Mouse (Mus musculus) T-helper 2 cell (primary cell): Measurements from ENCODE around the gene Cutc.

Source experiments
- in situ Hi-C: fragments of 300-600 bp; cut with MboI, MseI; formaldehyde crosslinking; loops from one replicate; pipeline ENCODE4 v1.15.1; 2025; ENCODE audit warnings: high pct_unique_total_duplicates

Gene Cutc

DNA sequence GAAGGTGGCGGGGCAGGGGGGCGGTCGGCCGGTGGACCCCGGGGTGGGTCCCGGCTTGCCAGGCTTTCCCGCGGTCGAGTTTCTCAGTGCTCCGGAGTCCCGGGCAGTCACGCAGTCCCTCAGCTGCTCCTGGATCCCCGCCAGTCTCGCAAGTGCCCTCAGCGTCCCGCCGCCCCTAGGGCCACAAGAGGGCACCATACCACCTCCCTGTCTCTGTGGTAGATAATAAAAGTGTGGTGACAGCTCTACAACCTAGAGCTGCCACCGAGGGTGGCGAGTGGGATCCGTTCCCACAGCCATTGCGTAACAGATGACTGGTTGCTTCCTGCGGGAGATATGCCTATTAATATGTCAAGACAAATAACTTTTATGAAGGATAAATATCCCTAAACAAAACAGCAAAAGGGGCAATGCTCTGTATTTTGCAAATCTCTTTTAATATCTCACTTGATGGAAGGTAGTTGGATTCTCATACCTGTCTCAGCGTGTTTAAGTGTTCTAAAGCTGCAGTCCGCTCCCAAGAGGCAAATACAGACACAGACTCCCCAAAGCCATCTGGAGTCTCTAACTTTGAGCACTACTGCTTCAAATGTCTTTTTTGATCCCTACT lies 535 bp downstream of the Cutc start:
- in situ Hi-C loops: loop anchor here (5.0 to 10.0 kb wide), 2 partner anchors 66 to 191 kb away; partner anchors contain the start of genes Dnmbp and Entpd7

DNA sequence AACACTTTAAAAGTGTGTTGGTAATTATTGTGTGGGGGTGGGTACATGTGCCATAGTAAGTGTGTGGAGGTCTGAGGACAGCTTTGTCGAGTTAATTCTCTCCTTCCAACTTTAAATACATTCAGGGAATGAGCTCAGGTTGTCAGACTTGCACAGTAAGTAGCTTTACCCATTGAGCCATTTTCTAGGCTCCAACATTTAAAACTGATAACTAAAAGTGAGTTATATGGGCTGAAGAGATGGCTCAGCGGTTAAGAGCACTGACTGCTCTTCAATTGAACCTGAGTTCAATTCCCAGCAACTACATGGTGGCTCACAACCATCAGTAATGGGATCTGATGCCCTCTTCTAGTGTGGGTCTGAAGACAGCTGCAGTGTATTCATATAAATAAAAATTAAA lies 1.4 kb downstream of the Cutc start:
- in situ Hi-C loops: loop anchor here (5.0 to 10.0 kb wide), 2 partner anchors 67 to 191 kb away; partner anchors contain the start of genes Dnmbp and Entpd7

DNA sequence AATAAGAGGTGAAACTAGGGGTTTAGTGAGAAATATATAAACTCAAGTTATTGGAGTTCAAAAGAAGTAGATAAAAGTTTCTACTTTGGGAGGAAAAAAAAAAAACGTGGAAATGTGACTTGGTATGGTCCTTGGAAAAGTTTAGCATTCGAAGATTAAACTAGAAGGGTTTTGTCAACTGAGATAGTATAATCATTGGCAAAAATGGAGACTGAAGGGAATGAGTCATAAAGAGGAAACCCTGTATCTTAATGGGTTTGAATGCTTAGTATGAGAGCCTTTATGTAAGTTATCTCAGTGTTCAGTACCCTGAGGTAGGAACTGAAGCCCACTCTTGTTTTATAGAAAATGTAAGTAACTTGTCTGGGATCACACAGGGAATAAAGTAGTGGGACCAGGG lies 2.1 kb downstream of the Cutc start:
- in situ Hi-C loops: loop anchor here (5.0 to 10.0 kb wide), 2 partner anchors 68 to 190 kb away; partner anchors contain the start of genes Dnmbp and Entpd7

DNA sequence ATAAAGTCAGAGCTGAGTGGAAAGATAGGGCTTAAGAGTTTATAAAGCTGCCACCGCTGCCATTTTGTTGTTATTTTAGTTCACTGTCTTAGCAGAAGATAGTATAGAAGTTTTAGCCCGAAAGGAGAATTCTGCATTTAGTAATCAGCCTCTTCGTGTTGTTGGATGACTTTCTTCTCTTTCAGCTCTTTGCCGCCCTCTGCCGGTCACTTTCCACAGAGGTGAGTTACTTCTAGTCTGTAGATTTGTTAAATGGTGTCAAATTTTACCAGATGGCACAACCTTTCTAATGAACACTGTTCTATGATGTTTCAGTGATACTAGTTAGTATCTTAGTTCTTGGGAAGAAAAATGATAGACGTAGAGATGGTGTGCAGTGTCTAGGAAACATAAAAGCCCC lies 7.7 kb downstream of the Cutc start:
- in situ Hi-C loops: no loop called here

DNA sequence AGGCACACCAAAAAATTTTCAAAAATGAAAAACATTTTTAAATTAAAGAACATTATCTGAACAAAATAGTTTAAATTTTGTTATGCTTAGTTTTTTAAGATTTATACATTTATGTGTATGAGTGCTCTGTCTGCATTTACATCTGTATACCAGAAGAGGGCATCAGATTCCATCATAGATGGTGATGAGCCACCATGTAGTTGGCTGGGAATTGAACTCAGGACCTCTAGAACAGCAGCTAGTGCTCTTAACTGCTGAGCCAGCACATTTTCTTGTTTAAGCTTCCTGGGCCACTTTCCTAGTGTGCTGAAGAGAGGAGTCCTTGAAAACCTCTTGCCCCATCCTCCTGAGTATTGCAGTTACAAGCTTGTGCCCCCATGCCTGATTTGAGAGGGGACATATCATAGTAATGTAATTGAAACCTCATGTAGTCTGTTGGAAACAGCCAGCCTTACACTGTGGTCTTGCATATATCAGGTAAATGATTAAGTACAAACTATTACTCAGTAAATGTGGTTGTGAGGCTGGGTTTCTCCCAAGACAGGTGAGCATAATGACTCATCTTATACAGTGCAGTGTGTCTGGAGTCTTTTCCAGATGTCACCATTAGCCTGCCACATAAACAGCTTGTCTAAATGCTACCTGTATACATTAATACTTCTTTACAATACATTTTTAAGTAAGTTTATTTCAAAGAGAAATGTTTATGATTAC lies 8.9 kb downstream of the Cutc start:
- in situ Hi-C loops: no loop called here

DNA sequence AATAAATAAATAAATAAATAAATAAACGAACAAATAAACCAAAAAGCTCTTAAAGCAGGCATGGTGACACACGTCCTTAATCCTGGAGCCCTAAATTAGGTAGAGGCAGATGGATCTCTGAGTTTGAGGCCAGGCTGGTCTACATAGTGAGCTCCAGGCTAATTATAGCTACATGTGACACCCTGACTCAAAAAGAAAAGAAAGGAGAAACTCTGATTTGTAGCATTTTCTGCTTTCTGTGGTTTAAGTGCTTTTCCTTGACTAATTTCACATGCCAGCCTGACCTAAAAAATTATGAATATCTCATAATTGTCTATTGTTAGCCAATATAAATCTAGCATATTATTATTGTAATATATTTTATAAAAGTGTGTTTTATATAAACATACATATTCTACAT lies 9.6 kb downstream of the Cutc start:
- in situ Hi-C loops: no loop called here

DNA sequence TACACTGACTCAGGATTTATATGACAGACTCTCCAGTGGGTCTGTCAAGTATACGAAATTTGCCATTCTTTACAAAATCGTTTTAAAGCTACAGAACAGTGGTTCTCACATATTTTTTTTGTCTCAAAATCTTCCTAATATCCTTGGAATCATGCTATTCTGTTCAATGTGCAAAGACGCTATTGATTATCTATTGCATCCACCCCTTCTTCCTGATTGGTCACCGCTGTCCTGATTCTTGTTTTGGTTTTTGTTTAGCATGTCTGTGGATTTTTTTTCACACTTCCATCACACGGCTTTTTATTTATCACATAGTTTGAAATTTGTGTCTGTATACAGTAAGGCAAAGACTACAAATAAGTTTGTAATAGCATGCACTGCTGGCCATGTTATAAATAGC lies 13.7 kb downstream of the Cutc start:
- in situ Hi-C loops: no loop called here

DNA sequence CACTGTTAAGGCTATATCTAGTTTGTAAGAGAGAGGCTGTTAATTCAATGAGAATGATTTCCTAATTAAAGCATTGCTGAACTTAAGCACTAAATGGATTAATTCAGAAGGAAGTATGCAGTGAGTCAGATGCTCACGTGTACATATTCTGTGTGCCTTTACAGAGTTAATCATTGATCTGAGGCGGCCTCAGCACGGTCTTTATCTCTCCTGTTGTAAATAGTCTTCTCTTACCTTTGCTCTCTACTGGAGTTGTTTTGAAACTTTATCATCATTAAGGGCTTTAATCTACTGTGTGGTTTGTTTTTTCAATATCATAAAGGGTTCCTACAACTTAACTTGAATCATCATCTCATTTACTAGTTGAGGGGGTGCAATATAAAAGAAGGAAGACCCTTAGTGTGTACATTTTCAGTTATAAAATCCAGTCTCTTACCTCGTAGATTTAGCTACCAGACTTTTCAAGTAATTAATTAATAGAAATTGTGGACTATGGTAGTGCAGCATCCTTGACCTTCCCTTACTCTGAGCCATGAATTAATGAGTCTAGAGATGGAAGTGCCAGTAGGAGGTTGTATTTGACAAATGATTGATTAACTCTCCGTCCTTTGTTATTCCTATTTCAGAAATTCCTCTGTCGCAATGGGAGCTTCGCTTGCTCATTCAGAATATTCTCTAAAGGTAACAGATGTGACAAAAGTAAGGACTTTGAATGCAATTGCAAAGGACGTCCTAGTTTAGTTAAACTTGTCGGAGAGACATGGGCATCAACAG lies 14.9 kb downstream of the Cutc start:
- in situ Hi-C loops: no loop called here

DNA sequence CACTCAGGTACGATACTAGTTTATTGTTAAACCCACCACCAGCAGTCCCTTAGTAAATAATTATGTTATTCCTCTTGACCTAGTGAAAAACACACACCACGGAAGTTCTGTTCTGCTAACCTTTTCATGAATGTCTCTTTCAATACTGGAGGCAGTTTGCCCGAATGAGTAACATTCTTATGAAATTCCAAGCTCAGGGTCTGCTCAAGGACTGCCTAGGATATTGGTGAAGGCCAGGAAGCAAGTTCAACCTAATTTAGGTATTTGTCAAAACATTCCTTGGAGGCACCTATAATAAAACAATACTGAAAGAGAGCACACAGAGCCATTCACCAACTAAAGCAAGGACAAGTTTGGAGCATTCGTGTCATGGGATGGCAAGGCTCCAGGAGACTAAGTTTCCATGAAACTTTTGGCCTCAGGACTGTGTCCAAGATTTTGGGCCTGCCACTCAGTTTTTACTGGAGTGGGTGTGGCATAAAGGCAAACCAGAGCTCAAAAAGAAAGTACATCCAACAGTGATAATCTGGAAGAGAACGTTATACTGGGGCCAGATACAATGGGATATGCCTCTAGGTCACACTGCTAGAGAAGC lies 16.7 kb downstream of the Cutc start:
- in situ Hi-C loops: no loop called here

DNA sequence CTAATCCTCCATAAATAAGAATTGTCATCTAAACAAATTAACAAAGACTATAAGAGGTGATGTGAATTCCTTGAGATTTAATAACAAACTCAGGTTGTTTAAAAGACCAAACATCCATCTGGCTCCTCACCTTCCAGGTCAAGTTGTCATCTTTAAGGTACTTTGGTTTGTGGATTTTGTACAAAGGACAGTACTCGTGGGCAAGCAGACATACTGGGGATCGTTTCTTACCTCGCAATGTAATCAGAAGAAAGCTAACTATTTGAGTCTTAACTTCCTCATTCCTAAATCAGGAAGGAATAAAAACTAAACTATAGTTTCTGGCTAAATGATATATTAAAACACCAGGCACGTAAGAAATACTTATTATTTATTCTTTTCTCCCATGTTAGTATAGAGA lies 17.8 kb downstream of the Cutc start:
- in situ Hi-C loops: no loop called here

DNA sequence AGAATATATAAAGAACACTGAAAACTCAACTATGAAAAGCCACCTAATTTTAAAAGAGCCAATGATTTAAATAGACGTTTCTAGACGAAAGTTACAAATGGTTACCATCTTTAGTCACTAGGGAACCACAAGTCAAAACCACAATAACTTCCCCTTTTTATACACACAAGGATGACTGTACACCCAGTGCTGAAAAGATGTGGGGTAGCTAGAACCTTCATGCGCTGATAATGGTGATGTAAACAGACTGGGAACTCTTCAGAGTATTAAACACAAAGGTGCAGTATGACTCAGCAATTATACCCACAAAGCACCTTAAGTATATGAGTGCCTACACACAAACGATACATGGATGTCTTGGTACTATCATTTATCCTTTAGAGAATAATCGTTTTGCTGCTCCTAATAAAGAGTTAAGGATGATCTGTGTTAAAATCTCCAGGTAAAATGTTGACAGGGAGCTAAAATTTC lies 18.7 kb downstream of the Cutc start:
- in situ Hi-C loops: no loop called here

DNA sequence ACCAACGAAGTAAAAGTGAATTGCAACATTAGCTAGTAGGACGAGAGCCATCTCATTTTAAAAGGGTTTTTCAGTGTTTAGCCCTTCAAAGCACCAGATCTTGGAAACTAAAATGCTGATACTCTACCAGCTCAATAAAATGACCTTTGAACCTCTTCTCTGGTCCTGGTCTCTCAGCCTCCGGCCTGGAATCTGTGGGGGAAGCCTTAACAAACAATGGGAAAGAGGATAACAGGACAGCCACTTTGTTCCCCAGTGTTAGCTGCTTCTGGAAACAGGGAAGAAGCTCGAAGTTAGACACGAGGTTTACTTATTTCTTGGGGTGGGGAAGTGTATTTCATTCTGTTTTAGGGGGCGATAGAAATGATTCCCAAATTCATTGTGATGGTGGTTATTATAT lies 19.5 kb downstream of the Cutc start:
- in situ Hi-C loops: no loop called here

DNA sequence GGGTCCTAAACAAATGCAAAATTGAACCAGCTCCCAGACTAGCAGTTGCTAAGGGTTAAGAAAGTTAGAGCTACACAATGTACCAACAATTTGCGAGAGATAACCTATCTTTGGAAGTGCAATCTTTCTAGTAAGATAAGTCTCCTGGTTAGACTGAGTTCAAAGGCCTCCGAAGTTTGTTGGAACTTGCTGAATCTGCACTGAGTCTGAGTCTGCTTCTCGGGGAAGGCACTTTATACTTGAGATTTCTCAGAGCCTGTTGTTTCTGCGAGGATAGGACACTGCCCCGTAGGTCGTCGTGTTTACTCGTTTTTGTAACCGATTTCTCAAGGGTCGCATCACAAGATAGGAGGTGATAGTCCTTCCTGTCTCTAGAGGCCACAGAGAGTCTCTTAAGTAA lies 22.6 kb downstream of the Cutc start:
- in situ Hi-C loops: no loop called here

DNA sequence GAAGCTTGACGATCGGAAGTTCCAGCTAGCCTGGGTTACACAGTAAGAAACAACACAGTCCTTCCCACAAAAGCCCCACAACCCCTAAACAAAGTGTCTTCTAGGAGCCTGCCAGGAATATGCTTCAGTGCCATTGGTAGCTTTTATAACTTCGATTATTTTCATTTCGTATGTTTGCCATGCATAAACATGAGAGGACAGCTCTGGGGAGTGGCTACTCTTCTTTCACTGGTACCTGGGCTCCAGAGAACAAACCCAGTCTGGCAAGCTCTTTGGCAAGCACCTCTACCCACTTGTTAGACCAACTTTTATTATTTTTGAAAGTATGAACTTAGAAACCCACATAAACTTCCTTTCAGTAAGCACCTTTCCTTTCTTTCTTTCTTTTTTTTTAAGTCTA lies 23.8 kb downstream of the Cutc start:
- in situ Hi-C loops: no loop called here

DNA sequence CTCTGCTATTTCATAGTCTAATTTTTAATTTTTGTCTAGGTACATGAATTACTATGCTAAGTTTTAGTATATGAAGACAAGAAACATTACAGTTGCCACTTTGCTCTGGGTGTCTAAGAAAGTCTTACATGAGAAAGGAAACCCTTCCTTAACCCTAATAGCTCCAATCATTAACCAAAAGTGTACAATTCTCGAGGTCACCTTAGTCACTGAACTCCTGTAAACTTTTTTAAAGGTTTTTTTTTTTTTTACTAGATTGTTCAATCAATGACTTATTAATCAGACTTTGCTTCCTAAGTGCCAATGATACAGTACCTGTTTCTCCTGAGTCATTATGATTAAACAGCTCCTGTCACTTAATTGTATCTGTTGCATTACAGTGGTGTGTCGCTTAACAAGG lies 24.5 kb downstream of the Cutc start:
- in situ Hi-C loops: no loop called here

DNA sequence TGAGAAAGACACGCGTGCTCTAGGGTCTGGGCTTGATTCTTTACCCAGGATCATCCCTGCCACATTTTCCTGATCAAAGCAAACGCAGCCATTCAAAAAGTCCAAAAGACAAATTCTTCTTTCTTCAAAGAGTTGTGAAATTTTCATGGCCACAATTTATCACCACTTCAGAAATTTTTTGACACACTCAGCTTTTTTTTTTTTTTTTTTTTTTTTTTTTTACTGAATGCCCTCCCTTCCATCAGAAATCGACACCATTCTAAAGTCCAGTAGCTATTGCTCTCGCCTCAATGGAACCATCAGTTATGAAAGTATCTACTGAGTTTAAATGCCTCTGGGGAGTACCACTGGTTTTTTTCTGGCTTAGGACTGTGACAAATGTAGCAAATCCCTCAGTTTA lies 27.6 kb downstream of the Cutc start:
- in situ Hi-C loops: no loop called here

DNA sequence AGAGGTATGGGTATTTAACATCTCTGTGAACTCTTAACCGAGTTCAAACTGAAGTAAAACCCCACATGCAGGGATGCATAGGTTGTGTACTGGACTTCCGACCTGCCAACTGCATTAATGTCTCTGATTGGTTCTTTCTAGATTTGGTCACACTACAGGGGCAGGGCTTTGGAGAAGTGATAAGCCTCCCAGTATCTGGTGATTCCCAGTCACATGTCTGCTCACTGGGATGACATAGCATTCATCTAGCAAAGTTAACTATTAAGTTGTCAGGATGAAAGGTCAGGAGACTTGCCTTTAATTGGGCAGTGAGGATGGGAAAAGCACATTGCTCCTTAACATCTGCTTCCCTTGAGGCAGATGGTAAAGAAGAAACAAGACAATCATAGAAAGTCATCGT lies 29.2 kb downstream of the Cutc start, which contains the start of gene Abcc2:
Gene Abcc2, plus strand, starts transcription at position 213 of the 400 bp plus-strand sequence.
- in situ Hi-C loops: no loop called here

DNA sequence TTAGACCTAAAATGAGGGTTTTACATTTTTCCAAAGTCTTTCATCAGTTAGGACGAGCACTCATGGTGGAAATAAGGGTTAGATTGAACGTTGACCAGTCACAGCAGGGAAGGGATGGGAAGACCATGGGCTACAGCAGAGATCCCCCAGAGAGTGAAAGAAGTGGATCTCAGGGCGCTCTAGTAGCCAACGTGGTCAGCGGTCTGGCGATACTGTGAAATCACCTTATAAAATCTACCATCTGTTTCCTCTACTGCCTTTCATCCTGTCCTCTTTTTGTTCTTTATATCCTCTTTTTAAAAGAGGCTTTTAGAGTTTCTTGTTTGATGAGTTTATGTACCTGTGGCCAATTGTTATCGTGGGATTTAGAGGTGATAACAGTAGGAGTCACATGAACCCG lies 32.0 kb downstream of the Cutc start:
- in situ Hi-C loops: no loop called here

DNA sequence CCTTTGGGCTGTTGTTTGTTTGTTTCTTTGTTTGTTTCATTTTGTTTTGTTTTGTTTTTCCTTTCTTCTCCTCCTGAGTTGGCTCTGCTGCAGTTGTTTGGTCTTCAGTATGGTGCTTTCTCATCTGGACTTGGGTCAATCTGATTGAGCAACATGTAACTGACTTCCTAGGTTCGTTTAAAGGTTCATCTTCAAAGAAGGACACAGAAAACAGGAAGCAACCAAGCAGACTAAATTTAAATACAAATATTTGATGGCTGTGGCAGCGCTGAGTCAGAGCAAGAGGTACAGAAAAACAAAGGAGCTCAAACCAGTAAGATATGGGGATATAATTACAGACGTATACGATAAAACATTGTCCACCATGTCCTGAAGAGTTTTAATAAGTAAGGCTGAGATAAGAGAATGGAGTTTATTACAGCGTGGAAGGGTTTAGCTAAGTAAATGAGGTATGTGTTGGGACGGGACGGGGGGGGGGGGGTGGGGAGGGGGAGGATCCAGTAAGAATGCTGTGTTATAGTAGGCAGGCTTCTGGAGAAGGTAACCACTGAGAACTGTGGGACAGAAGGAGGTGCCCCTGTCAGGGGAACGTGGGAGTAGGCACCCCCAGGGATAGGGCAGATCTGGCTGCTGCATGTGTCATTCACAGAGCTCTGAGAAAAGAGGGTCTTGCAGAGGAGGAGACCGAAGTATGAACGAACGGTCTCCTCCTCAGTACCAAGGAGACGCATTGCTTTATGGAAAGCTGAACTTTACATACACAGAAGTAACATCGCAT lies 33.6 kb downstream of the Cutc start:
- in situ Hi-C loops: no loop called here

DNA sequence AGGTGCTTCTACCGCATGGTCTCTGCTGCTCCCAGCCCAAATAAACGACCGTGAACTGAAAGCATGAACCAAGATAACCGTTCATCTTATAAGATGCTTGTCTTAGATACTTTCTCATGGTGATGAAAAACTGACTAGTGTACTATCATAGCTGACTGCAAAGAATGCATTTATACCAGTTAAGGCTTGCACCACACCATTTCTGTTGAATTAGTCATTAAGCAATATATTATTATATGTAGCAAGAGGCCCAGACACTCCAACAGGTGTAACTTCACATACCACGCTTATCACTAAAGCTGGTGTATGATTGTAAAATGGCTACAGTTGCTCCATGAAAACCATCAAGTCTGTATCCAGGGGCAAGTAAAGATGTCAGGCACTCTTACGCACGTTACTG lies 37.0 kb downstream of the Cutc start:
- in situ Hi-C loops: no loop called here

DNA sequence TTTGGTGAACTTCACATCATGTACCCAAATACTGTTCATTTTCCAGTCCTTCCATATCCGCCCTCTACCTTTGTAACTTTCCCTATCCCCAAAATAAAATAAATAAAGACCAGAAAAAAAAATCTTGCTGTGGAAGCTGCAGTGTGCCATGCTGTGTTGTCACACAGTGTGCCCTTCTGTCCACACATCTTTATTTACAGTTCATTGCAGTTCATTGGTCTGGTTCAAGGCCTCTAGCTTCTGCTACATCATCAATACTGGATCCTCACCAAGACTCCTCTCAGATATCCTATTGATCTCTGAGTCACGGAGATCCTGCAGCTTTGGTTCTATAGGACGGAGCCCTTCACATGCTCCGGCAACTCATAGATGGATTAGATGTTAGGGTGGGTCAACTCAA lies 39.7 kb downstream of the Cutc start:
- in situ Hi-C loops: no loop called here
